Mouse (Mus musculus) cerebellum, adult 2 months (tissue): Measurements from ENCODE around the gene Flt1. TPM values are rescaled to one million over a fixed set of nuclear protein-coding genes. Genes with fewer than 3 reads are reported as not detected.

Experiments used
- DNase-seq, 2 experiments: peaks; one replicate each; pipeline ENCODE4 v3.0.0; 2021
- H3K27ac ChIP-seq: fragments of 200-500 bp; 2 replicates; pipeline ENCODE4 v1.5.1; 2012; ENCODE audit warnings: low read length, control low read depth, inconsistent platforms; ENCODE audit not compliant: insufficient read depth
- H3K27me3 ChIP-seq: fragments of 200-500 bp; 2 replicates; pipeline ENCODE4 v1.6.1; 2012; ENCODE audit warnings: inconsistent platforms, mild to moderate bottlenecking, low read length, moderate library complexity; ENCODE audit not compliant: control insufficient read depth, insufficient read depth
- H3K4me1 ChIP-seq: fragments of 200-500 bp; 2 replicates; pipeline ENCODE4 v1.6.1; 2011; ENCODE audit warnings: low read length; ENCODE audit not compliant: control insufficient read depth, insufficient read depth
- H3K4me3 ChIP-seq: fragments of 200-500 bp; replicated peaks from 2 replicates; pipeline ENCODE3; 2011; ENCODE audit warnings: mild to moderate bottlenecking, low read depth, low read length, control low read depth; ENCODE audit not compliant: insufficient read depth
- CTCF ChIP-seq: fragments of 200-500 bp; IDR thresholded peaks from 2 replicates; pipeline ENCODE4 v1.5.1; 2011; ENCODE audit warnings: low read depth, mild to moderate bottlenecking, control low read depth, low read length, moderate library complexity, borderline replicate concordance; ENCODE audit not compliant: insufficient read depth
- POLR2A ChIP-seq: fragments of 200-500 bp; IDR thresholded peaks from 2 replicates; pipeline ENCODE4 v1.6.1; 2011; ENCODE audit warnings: low read length, control low read depth, borderline replicate concordance; ENCODE audit not compliant: insufficient read depth
- WGBS: fragments of 180-500 bp; shearing (Covaris S2); methylation state at CpG from one replicate; pipeline ENCODE4 v1.1.7; 2018; 5-methylcytosine and 5-hydroxymethylcytosine counted together
- polyA plus RNA-seq: library from polyadenylated mRNA; depleted of rRNA; stranded (reverse); fragments of >200 nt; gene quantifications from 2 replicates; pipeline ENCODE4 v1.2.3, GENCODE M21; 2012

Flt1 gene
- polyA plus RNA-seq, 1 experiment: 24.7 TPM

DNA sequence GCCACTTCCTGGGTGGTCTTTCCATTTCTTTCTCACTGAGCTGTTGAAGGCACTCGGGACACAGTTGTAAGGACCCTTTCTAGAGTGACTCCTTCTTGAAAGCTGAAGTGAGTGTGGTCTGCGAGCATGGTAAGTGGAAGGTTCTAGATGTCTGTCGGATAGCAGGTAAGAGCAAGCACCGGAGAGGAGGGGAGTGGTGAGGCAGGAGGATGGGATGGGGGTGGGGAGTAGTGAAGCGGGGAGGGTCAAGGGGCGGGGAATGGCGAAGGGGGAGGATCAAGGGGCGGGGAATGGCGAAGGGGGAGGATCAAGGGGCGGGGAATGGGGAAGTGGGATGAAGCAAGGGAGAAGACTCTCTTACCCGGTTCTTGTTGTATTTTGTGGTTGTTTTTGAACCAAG, 91.8 kb downstream of the Flt1 start:
- no peaks in the 10 kb centered on the region for H3K4me1 ChIP-seq
- no peak overlapping the region for H3K4me3 ChIP-seq
- no peaks in the 10 kb centered on the region; the same call in 1 of the 2 replicates for H3K27me3 ChIP-seq
- TF ChIP-seq CTCF: no peak
- TF ChIP-seq POLR2A: no peak
- no peak for DNase-seq
- WGBS: 21% methylated on average over 11 of the region's 11 CpGs
- no peak overlapping the region for H3K27ac ChIP-seq

DNA sequence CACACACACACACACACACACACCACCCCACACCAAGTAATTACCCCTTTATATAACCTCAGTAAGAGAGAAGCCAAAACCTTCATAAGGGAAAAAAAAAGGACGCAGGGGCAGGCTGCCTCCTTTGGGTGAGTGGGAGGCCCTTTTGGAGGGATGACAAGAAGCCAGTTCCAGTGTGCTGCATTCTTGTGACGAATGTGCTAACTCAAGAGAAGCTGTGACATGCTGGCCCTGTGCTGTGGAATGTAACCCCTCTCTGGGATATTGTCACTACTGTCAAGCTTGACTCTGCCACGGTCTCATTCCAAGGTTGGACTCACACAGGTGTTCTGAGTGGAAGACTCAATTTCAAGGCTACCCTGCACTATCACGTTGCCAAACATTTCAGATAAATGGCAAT, 93.1 kb downstream of the Flt1 start:
- Histone ChIP-seq H3K27ac (no peak overlapping the region), H3K4me1 (no peaks in the 10 kb centered on the region), H3K27me3 (no peaks in the 10 kb centered on the region; the same call in 1 of the 2 replicates), H3K4me3 (no peak overlapping the region)
- TF ChIP-seq POLR2A (no peak), CTCF (no peak)
- no peak for DNase-seq
- 56% methylated on average over 4 of the region's 4 CpGs for WGBS

DNA sequence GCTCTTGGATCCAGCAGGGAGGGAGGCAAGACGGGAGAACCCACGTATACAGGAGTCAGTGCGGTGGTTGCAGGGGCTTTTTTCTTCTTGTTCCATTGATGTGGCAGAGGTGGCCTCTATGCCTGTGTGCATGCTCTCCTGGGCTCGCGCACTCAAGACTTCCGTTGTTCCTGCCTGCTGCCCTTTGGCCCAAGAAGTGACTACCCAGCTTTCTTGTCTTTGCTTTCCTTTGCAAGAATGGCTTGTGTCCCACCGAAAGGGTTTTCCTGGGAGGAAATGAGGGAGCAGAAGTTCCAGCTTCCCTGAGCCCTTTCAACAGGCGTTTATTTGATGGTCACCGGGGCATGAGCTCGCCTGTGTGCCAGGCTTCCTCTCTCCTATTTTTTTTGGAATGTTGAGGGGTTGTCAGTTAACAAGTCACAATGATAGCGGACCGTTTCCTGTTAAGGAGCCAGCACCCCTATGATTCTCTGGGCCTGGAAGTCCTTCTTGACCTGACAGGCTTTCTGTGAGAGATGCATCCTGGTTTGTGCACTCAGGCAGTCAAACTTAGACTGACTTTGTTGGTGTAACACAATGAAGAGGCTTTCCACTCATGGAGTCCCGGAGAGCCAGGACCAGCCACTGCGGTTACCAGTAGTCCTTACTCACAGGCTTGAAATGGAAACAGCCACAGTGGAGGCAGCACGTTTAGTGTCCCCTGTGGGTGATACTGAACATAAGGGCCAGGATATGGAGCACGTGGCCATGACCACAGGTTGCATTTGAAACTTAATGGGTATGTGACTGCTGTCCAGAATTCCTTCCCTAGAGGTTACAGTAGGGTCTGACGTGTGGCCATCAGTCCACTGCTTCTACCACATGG, 95.2 kb downstream of the Flt1 start:
- H3K4me3 ChIP-seq: no peak overlapping the region
- TF ChIP-seq POLR2A: no peak
- no peak for TF ChIP-seq CTCF
- WGBS: 63% methylated on average over 17 of the region's 17 CpGs

DNA sequence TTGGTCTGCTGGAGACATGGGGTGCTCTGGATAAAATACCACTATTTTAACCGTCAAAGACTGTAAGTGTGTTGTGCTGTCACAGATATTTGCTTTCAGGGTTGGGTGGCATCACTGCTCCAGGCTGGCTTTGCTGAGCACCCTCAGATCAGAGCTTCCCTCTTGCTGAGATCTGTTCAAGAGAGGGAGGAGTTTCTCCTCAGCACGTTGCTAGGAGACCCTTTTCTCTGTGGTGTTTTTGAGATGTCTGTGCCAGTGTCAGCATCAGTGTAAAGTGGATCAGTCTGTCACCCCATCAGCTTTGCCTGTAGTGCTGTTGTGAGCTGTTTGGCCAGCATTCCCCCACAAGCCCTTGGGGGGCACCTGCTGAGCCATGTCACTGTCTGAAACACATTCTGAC, 98.9 kb downstream of the Flt1 start:
- WGBS: 24% methylated on average over 2 of the region's 2 CpGs
- no peak for TF ChIP-seq CTCF
- no peak for TF ChIP-seq POLR2A
- no peak overlapping the region for H3K27ac ChIP-seq
- H3K4me3 ChIP-seq: no peak overlapping the region
- DNase-seq: no peak
- H3K4me1 ChIP-seq: no peaks in the 10 kb centered on the region
- no peaks in the 10 kb centered on the region; the same call in 1 of the 2 replicates for H3K27me3 ChIP-seq

More for the DNA sequence above, 95.2 kb downstream of the Flt1 start:
- no peaks in the 10 kb centered on the region for H3K4me1 ChIP-seq
- H3K27me3 ChIP-seq: no peaks in the 10 kb centered on the region; the same call in 1 of the 2 replicates
- no peak overlapping the region for H3K27ac ChIP-seq
- no peak for DNase-seq

DNA sequence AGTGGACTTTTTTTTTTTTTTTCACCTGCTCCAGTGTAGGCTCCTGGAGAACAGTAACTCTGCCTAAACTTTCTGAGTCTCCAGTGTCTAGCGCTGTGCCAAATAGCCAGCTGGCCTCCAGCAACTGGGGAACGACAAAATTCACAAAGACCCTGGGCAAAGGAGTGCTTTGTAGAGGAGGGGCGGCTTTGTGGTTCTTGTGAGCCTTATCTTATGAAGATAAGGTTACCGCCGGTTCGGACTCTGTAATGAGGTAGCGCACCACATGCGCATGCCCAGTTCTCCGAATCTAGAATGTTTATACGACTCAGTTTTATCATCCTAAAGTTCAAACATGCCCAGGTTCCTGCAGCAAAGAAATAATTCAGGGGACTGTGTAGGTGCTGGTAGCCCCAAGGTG, 102.1 kb downstream of the Flt1 start:
- Histone ChIP-seq H3K4me3 (no peak overlapping the region), H3K4me1 (no peaks in the 10 kb centered on the region), H3K27ac (no peak overlapping the region), H3K27me3 (no peaks in the 10 kb centered on the region)
- DNase-seq: no peak
- 76% methylated on average over 10 of the region's 10 CpGs for WGBS
- no peak for TF ChIP-seq POLR2A
- TF ChIP-seq CTCF: no peak

DNA sequence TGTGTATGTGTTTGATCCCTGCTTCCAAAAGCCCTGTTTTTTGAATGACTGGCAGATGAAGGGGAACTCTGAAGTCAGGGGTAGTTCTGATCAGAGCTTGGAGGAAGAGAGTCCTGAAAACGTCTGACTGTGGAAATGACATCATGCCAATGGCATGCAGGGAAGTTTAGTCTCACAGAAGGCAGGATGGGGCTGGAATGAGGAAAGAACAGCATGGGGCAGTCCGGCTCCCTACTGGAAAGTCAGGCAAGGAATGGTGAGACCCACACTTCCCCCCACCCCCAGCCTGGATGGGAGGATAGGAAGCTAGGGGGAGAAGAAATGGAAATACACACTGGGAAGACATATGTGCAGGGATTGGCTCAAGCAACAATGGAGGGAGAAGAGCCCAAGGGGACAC, 105.6 kb downstream of the Flt1 start:
- H3K27me3 ChIP-seq: no peaks in the 10 kb centered on the region
- no peak for TF ChIP-seq POLR2A
- no peak for TF ChIP-seq CTCF
- H3K27ac ChIP-seq: no peak overlapping the region
- no peak overlapping the region for H3K4me3 ChIP-seq
- 16% methylated on average over 2 of the region's 2 CpGs for WGBS
- H3K4me1 ChIP-seq: no peaks in the 10 kb centered on the region
- DNase-seq: no peak

DNA sequence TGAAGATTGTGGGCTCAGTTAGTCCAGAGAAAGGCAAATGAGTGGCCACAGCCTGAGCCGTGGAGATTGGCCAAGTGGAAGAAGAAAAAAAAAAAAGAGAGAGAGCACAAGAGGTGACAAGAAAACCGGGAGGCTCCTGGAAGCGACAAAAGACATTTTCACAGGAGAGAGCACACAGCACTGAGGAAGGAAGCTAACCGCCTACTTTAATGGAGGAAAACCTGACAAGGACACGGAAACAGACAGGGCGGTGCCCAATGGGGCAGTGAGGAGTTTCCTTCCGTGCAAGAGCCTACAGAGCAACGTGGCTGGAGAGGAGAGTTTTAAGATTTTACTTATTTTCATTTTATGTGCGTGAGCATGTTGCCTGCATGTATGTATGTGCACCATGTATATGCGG, 107.6 kb downstream of the Flt1 start:
- no peak overlapping the region for H3K4me3 ChIP-seq
- TF ChIP-seq POLR2A (no peak), CTCF (no peak)
- H3K4me1 ChIP-seq: no peaks in the 10 kb centered on the region
- H3K27me3 ChIP-seq: no peaks in the 10 kb centered on the region
- DNase-seq: no peak
- WGBS: 67% methylated on average over 10 of the region's 10 CpGs
- H3K27ac ChIP-seq: no peak overlapping the region

DNA sequence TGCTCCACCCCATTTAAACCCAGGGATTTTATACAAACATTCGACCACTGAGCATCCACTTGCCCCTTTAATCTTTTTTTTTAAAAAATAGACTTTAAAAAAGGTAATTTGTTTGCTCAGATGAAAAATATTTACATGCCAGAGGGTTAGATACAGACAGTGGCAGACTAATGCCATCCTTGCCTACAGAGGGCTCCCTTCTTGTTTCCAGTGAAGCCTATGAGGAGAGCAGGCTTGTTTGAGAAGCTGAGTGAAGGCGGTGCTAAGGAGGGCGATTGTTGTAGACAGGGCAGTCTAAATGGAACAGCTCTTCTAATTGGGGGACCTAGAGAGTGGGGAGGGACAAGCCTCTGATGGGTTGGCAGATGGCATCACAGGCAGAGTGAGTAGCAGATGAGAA, 109.4 kb downstream of the Flt1 start:
- 60% methylated on average over 3 of the region's 3 CpGs for WGBS
- H3K27me3 ChIP-seq: no peaks in the 10 kb centered on the region
- no peak for DNase-seq
- no peaks in the 10 kb centered on the region for H3K4me1 ChIP-seq
- no peak overlapping the region for H3K27ac ChIP-seq
- no peak for TF ChIP-seq CTCF
- no peak overlapping the region for H3K4me3 ChIP-seq
